Mouse (Mus musculus) liver, adult 2 months (tissue): ENCODE data around the gene Pik3ca.

Experiments
- CTCF ChIP-seq: fragments of 200-500 bp; IDR thresholded peaks from 2 replicates; pipeline ENCODE4 v1.5.1; 2011; ENCODE audit warnings: low read depth, low read length, control low read depth
- POLR2A ChIP-seq: fragments of 200-500 bp; IDR thresholded peaks from 2 replicates; pipeline ENCODE4 v1.6.1; 2011; ENCODE audit warnings: low read length, control low read depth; ENCODE audit not compliant: insufficient read depth; ENCODE audit errors: extremely low read depth

DNA sequence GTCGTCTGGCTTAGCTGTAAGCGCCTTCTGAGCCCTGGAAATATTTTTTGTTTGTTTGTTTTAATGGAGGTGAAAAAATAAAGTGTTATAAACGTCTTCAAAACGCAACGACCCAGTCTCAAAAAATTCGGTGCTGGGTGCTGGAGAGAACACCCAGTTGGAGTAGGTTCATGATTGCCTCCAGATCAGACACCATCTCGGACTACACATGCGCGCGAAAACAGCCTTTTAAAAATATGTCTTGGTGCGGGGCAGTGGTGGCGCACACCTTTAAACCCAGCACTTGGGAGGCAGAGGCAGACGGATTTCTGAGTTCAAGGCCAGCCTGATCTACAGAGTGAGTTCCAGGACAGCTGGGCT is 113.7 kb downstream of the Pik3ca start:
- TF ChIP-seq POLR2A (no peak), CTCF (no peak)
